Mouse (Mus musculus): ENCODE data around the gene Slc16a6.

DNA sequence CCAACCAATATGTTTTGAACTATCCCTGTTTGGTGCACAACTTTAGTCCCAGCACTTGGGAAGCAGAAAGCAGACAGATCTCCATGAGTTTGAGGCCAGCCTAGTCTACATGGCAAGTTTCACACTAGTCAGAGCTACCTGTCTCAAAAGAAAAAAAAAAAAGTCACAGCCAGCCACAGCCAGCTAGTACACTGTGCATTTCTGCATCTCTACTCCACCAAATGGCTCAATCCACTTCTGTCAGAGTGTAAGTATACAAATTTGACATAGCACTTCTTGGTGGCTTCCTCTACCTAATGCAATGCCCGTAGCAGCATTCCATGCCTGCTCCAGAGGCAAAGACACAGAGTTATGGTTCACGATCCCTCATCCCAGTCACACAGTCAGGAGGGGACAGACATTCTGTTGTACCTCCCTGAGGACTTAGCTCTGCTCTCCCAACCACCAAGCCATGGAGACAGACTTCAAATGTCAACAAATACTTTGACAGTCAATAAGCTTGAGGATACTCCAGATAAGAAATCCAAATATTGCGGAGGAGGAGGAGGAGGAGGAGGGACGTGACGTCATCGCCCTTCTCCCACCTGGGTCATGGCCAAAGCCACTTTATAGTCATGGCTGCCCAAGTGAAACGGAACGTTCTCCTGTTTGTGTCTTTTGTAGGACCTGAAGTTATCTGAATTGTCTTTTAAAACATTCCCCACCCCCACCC, 56.5 kb downstream of the Slc16a6 start:
- no peak for TF ChIP-seq CTCF (conservative IDR thresholded peaks at IDR 0.05 in 1 of 2, IDR thresholded peaks at IDR 0.05 in 1 of 2; ENCODE audit: low read depth in 2 of 2, low read length in 2 of 2)
- TF ChIP-seq POLR2A (IDR thresholded peaks at IDR 0.05; ENCODE audit: low read depth, low read length), result no peak
- TF ChIP-seq TBP (conservative IDR thresholded peaks at IDR 0.05; ENCODE audit: low read depth, low read length), result no peak
- TF ChIP-seq CHD2 (IDR thresholded peaks at IDR 0.05; ENCODE audit: low read length), result no peak
- TF ChIP-seq SIN3A (IDR thresholded peaks at IDR 0.05; ENCODE audit: low read length), result no peak
- TF ChIP-seq MAX (IDR thresholded peaks at IDR 0.05; ENCODE audit: low read length), result no peak
- no peak for TF ChIP-seq E2F4 (IDR thresholded peaks at IDR 0.05; ENCODE audit: insufficient replicate concordance, low read depth, low read length)
- TF ChIP-seq MAFK (IDR thresholded peaks at IDR 0.05; ENCODE audit: insufficient replicate concordance, low read length), result no peak
